Mouse (Mus musculus): Measurements from ENCODE around the gene Hemk1.

The Hemk1 gene

DNA sequence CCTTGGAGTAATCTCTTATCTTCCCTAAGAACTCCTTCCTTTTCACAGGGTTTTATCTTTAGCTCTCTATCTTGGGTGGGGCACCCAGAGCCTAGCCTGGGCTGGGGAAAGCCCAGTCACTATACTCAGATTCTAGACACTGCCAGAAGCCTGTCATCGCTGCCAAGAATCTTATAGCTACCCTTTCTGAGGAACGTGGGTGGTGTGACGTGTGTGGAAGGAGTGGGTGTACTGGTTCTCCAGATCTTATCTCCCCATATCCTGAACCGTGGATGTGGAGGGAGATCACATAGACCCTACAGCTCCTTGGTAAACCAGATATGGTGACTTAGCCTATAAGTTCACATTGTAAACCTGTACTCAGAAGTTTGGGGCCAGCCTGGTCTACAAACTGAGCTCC lies 42.5 kb downstream of the Hemk1 start:
- DNase-seq (ENCODE audit: low read depth, low spot score): no peak

DNA sequence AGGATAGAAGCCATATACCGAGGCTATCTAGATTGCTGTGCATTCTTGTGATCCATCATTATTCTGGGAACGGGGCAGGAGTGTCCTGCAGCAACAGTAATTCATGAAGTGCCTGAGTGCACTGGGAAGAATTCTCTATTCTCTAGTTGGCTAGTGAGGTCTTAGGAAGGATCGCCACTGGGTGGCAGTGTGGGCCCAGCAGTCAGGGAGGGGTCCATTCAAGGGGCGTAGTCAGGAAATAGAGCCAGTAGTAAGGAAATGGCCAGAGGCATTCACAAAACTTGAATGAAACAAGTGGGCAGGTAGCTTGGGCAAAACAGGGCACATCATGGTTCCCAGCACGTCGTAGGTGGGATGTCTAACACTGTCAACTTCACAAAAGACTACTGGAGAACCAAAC lies 43.9 kb downstream of the Hemk1 start:
- peak; percentile 70 for DNase-seq (ENCODE audit: low read depth, low spot score)

- peak; percentile 56 for DNase-seq (ENCODE audit: low read depth, low spot score)
Measured at GRCm38 (mm10) chr9:107290897-107291296, 47.3 kb downstream of the Hemk1 start.

DNA sequence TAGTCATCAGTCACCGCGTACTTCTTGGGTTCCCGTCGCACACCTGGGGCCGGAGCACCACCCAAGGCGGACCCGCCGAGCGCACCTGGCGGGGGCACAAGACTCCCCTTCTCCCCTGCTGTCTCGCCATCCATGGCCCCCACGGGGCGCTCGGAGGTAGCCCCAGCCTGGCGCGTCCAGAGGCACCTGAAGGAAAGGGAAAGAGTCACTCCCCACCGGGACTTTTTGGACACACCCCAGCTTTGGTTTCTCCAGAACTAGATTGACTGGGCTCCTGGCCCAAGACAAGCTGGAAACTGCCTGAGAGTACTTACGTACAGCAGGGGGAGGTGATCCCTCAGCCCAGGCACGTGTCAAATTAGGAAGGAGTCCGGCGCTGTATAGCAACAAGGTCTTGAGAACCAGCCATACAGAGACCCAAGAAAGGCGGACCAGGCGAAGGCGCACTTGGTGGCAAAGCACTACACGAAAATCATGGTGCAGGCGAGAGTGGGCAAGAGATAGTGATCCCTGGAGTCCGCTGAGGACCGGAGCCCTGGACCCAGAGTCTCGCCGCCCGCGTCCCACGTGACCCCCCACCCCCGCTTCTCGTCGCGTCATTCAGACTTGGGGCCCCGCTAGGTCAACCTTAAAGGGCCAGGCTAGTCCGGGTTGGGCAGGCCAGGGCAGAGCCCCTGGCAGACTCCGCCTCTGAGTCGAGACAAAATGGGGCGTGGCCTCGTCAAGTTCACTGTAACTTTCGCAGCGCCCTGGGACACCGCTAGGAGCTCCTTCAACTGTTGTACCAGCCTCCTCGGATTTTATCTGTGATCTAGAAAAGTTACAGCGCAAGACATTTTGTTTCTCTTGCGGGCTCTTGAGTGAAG lies 48.7 kb downstream of the Hemk1 start, which contains the start of gene Mapkapk3:
TSS of gene Mapkapk3 (minus strand) at position 667 of the 866 bp plus-strand sequence.
- DNase-seq (ENCODE audit: low read depth, low spot score): peak; percentile 81

- DNase-seq (ENCODE audit: low read depth, low spot score): peak; percentile 86
Measured at GRCm38 (mm10) chr9:107288711-107289110, 49.4 kb downstream of the Hemk1 start.

GRCm38 (mm10) chr9:107288105-107288650 lies 50.0 kb downstream of the Hemk1 start:
- no peak for DNase-seq (ENCODE audit: low read depth, low spot score)

DNA sequence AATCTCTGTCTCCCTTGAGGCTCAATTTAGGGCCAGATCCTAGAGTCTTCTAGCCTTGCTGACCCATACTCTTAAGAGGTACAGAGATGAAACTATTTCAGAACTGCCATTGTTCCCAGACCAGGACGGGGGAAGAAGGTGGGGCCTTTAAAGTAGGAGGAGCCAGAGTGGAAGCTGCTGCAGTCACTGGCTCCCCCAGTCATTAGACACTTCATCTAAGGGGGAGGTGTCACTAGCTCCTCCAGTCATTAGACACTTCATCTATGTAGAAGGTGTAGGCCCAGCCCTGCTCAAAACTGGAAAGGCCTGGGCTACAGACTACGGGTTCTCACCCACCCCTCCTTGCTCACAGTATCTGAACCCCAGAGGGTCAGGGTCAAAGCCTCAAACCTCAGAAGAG lies 50.9 kb downstream of the Hemk1 start:
- DNase-seq (ENCODE audit: low read depth, low spot score): no peak

DNA sequence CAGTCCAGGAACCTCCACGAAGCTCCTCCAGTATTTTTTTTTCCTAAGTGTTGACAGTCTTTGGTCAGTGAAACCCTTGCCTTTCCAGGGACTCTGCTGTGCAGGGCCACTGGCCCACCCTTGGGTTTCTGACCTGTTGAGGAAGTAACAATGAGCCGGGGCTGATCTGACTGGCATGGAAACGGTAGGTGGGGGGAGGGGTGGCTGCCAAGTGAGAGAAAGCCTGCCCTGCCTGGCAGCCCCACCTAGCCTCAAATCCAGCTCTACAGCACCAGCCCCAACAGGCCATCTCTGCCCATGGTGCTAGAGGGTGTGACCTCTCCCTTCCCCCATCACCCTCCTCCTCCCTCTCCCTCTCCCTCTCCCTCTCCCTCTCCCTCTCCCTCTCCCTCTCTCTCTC lies 53.1 kb downstream of the Hemk1 start:
- peak; percentile 32 for DNase-seq (ENCODE audit: low read depth, low spot score)

- no peak for DNase-seq (ENCODE audit: low read depth, low spot score)
Measured at GRCm38 (mm10) chr9:107282951-107283350, 55.2 kb downstream of the Hemk1 start.

- DNase-seq (ENCODE audit: low read depth, low spot score): peak; percentile 49
Measured at GRCm38 (mm10) chr9:107281241-107281987, 56.7 kb downstream of the Hemk1 start.

- peak; percentile 94 for DNase-seq (ENCODE audit: low read depth, low spot score)
Measured at GRCm38 (mm10) chr9:107280322-107281027, 57.7 kb downstream of the Hemk1 start.

DNA sequence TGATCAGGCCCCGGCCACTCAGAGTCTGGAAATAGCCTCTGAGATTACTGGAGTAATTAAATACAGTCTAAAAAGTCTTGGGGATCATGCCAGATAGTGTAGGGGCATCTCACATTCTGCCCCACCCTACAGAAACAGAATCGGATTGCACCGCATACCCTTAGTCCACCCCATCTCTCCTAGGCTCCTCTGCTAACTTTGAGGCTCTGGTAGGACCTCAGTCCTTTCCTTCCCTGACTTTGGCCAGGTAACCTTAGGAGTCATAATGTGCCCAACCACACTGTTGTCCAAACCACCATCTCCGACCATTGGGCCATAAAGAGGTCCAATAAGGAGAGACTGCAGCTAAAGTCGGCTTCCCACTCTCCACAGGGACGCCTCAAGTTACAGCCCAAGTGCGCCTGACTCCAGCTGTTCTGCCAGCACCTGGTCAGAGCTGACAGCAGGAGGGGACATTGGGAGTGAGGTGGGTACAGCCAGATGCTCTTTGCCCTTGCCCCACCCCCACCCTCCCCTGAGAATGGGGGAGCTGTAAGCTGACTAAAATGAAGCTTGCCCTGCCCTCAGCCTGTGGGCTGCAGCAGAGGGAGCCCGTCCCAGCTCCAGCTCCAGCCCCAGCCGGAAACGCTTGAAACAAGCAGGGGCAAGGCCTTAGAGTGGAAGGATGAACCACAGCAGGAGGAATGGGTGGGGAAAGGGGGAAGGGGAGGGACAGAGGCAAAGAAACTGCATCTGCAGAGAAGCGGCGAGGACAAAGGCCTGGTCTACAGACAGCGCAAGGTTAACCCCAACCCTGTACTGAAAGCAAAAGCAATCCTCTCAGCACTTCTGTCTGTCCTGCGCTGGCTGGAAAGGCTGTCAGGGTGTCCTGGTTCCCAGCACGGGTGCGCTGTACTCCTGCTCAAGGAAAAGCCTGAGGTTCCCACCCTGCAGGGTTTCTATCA lies 58.5 kb downstream of the Hemk1 start:
- DNase-seq (ENCODE audit: low read depth, low spot score): peak; percentile 92

DNA sequence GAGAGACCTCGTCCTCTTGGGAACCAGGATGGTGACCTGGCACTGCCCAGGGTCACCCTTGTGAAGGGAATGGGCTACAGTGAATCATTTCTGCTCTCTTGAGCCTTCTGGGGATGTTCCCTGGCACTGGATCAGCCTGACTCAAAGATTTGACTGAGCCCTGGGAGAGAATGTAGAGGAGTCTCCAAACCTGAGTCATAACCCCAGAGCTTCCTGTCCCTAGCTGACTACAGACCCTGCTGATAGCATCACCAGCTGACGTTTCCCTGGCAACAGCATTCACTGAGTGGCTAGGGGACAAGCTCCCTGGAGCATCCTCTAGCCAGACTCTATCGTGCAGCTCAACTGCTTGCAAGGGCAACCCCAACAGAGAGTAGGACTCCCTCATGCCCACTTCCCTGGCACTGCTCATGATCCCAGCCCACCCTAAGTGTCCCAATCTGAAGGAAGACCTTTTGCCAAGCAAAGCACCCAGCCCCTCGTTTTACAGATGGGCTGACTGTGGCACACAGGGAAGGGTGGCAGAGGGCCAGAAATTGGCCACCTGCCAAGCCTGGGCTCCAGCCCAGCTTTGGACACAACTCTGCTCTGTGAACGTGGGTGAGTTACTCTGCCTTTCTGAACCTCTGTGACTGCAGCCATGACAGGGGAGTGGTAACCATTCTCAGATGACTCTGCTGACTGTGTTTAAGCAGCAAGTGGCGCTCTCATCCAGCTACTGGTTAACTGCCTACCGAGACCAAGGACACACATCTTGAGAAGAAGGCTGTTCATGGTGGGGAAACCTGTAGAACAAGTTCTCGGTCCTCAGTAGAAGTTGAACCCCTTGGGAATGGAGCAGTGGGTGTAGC lies 59.4 kb downstream of the Hemk1 start:
- DNase-seq (ENCODE audit: low read depth, low spot score): peak; percentile 38

DNA sequence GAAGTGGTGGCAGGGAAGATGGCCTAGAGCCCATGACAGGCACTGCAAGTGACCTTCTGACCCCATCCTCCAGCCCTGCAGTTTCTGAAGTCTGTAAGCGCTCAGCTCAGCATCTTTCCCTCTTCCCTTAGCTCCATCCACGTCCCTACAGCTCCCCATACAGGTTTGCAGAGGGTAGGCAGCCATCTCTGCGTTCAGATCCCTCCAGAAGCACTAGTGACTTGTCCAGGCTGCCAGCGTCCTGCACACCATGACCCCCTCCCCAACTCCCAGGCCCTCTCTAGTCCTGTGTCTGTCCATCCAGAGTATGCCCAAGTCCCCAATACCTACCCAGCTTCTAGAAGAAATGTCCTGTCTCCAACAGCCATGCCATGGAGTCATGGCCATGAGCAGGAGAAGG lies 60.0 kb downstream of the Hemk1 start:
- DNase-seq (ENCODE audit: low read depth, low spot score): peak; percentile 34

GRCm38 (mm10) chr9:107277603-107278002 lies 60.5 kb downstream of the Hemk1 start:
- no peak for DNase-seq (ENCODE audit: low read depth, low spot score)
